Mouse (Mus musculus) liver, embryonic 16.5 days (tissue): ENCODE measurements around the gene Plau. TPM values are rescaled to one million over a fixed set of nuclear protein-coding genes. Genes with fewer than 3 reads are reported as not detected.

Experiments used
- ATAC-seq: fragments of 200-750 bp; cut with Nextera tagmentation; 2 replicates; pipeline ENCODE4 v1.8.0; 2017; ENCODE audit warnings: low read depth, mild to moderate bottlenecking, moderate number of reproducible peaks, moderate library complexity
- H3K27ac ChIP-seq: fragments of 300-500 bp; sonication (generic); 2 replicates; pipeline ENCODE4 v1.5.1; 2014; ENCODE audit warnings: mild to moderate bottlenecking, low read length
- H3K27me3 ChIP-seq: fragments of 300-500 bp; sonication (generic); 2 replicates; pipeline ENCODE4 v1.6.1; 2014; ENCODE audit warnings: low read depth, low read length, mixed read lengths; ENCODE audit not compliant: control insufficient read depth, insufficient read depth
- H3K36me3 ChIP-seq: fragments of 300-500 bp; sonication (generic); 2 replicates; pipeline ENCODE4 v1.6.1; 2014; ENCODE audit warnings: mild to moderate bottlenecking; ENCODE audit not compliant: control insufficient read depth, insufficient read depth
- H3K4me1 ChIP-seq: fragments of 300-500 bp; sonication (generic); 2 replicates; pipeline ENCODE4 v1.6.1; 2014; ENCODE audit warnings: low read depth, low read length, mixed read lengths; ENCODE audit not compliant: control insufficient read depth
- H3K4me2 ChIP-seq: fragments of 300-500 bp; sonication (generic); 2 replicates; pipeline ENCODE4 v1.6.1; 2014; ENCODE audit warnings: low read depth, low read length, mixed read lengths
- H3K4me3 ChIP-seq: fragments of 300-500 bp; sonication (generic); 2 replicates; pipeline ENCODE4 v1.5.1; 2014; ENCODE audit warnings: low read depth, mild to moderate bottlenecking, low read length
- H3K9ac ChIP-seq: fragments of 300-500 bp; sonication (generic); 2 replicates; pipeline ENCODE4 v1.6.1; 2014; ENCODE audit warnings: low read depth, low read length
- H3K9me3 ChIP-seq: fragments of 300-500 bp; sonication (generic); replicated peaks from 2 replicates; pipeline ENCODE4 v1.6.1; 2016; ENCODE audit warnings: low read length; ENCODE audit not compliant: control insufficient read depth
- WGBS: fragments of 180-500 bp; shearing (Covaris S2); extraction: QIAGEN DNeasy Blood & Tissue Kit; methylation state at CpG from one replicate; pipeline ENCODE4 v1.1.7; 2014; ENCODE audit not compliant: insufficient replicate concordance; 5-methylcytosine and 5-hydroxymethylcytosine counted together
- polyA plus RNA-seq: library from polyadenylated mRNA; unstranded; fragments of >200 nt; fragmentation: Nextera tagmentation; extraction: Ambion mirVana; gene quantifications from 2 replicates; pipeline ENCODE4 v1.2.1, GENCODE M21; 2015

Gene Plau
- polyA plus RNA-seq, 1 experiment from 2014 or later = 1.2 TPM

GRCm38 (mm10) chr14:20836905-20837376 lies 481 bp downstream of the Plau start:
- H3K27ac ChIP-seq = no peak overlapping the region
- H3K4me2 ChIP-seq = peak overlapping the region; percentile 65
- peaks cover 4% of the 10 kb centered on the region; the same call in 1 of the 2 replicates for H3K27me3 ChIP-seq
- H3K36me3 ChIP-seq = no peaks in the 10 kb centered on the region
- H3K9me3 ChIP-seq = no peaks in the 10 kb centered on the region
- H3K9ac ChIP-seq = peak overlapping the region; percentile 48
- H3K4me3 ChIP-seq = peak overlapping the region; percentile 54
- no peaks in the 10 kb centered on the region for H3K4me1 ChIP-seq
- WGBS = 3% methylated on average over 10 of the region's 10 CpGs
- peak; percentile 5; the same call in 1 of the 2 replicates for ATAC-seq

DNA sequence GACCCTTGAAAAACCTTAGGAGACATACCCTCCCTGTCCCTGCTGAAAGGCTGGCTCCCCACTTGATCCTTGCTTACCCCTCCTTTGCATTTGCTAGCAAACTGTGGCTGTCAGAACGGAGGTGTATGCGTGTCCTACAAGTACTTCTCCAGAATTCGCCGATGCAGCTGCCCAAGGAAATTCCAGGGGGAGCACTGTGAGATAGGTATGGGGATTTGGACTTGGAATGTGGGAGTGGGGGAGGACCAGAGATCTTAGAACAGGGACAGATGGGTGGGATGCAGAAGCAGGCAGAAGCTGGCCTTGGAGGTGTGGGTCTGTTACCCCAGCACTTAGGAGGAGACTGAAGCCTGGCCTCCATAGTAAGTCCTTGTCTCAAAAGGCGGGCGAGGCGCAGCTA lies 1.2 kb downstream of the Plau start:
- Histone ChIP-seq H3K4me3 (no peak overlapping the region), H3K27ac (no peak overlapping the region), H3K9me3 (no peaks in the 10 kb centered on the region), H3K36me3 (no peaks in the 10 kb centered on the region), H3K9ac (no peak overlapping the region), H3K4me1 (no peaks in the 10 kb centered on the region), H3K27me3 (peaks cover 4% of the 10 kb centered on the region; the same call in 1 of the 2 replicates), H3K4me2 (no peak overlapping the region)
- WGBS = 68% methylated on average over 7 of the region's 7 CpGs
- no peak for ATAC-seq

- Histone ChIP-seq H3K4me1 (no peaks in the 10 kb centered on the region), H3K9ac (no peak overlapping the region), H3K4me3 (no peak overlapping the region), H3K9me3 (no peaks in the 10 kb centered on the region), H3K27me3 (peaks cover 4% of the 10 kb centered on the region; the same call in 1 of the 2 replicates), H3K36me3 (no peaks in the 10 kb centered on the region), H3K4me2 (no peak overlapping the region), H3K27ac (no peak overlapping the region)
- ATAC-seq = no peak
- 56% methylated on average over 2 of the region's 2 CpGs for WGBS
Measured at GRCm38 (mm10) chr14:20841526-20841925, 5.1 kb downstream of the Plau start.

DNA sequence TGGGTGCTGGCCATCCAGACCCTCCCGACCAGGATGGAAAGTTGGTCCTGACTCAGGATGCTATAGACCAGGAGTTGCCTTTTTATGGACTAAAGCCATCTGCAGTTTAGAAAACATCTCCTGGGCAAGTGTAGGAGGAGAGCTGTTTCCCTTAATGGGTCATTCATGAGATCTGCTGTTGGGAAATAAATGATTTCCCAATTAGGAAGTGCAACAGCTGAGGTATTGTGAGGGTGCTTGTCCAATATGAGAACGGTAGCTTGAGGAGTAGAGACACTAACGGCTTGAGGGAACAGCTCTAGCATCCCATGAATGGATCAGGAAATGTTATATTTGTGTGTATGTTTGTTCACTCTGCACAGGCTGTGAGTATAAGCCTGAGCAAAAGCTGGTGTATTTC lies 6.2 kb downstream of the Plau start:
- Histone ChIP-seq H3K36me3 (no peaks in the 10 kb centered on the region), H3K27ac (no peak overlapping the region), H3K4me3 (no peak overlapping the region), H3K4me2 (no peak overlapping the region), H3K4me1 (no peaks in the 10 kb centered on the region), H3K27me3 (peaks cover 2% of the 10 kb centered on the region; the same call in 1 of the 2 replicates), H3K9ac (no peak overlapping the region), H3K9me3 (no peaks in the 10 kb centered on the region)
- ATAC-seq = no peak
- WGBS = 63% methylated on average over 3 of the region's 3 CpGs

GRCm38 (mm10) chr14:20844126-20844525 lies 7.7 kb downstream of the Plau start:
- no peak overlapping the region for H3K27ac ChIP-seq
- 65% methylated on average over 6 of the region's 6 CpGs for WGBS
- no peak overlapping the region for H3K9ac ChIP-seq
- no peak overlapping the region for H3K4me2 ChIP-seq
- ATAC-seq = no peak
- H3K36me3 ChIP-seq = no peaks in the 10 kb centered on the region
- no peaks in the 10 kb centered on the region for H3K4me1 ChIP-seq
- H3K9me3 ChIP-seq = no peaks in the 10 kb centered on the region
- no peak overlapping the region for H3K4me3 ChIP-seq
- no peaks in the 10 kb centered on the region for H3K27me3 ChIP-seq

DNA sequence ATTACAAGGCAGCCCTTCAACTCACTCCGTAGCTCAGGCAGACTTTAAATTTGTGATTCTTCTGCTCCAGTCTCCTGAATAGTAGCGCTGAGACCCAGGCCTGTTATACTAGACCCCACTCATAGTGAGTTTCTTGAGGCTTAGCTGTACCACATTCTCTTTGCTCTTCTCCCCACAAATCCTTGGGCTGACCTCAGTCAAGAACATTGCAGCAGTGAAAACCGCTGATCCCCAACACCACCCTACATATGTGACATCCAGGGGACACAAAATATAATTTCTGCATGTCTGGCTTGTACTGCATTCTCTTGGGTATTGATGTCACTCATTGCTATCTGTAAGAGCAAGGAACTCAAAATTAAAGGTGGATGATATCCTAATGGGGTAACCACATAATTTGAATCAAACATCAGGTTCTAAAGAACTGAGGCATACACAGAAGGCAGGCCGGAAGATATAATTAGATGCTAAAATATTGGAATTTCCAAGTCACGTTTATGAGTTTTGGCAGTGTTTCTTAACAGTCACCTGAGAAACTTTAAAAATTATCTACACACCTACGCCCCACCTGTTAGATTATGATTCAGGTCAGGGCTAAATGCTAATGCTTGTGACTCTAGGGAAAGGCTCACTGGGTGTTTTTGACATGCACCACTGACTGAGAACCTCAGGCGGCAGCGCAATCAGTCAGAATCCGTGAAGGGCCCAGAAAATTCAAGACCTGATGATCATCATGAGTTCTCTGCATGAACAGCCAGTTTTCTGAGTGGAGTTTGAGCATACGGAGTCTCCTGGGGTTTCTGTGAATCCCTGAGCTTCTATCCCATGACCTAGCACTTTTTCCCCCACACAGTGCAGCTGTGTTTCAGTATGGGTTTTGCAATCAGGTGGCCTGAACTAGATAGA lies 8.5 kb downstream of the Plau start:
- Histone ChIP-seq H3K9ac (no peak overlapping the region), H3K36me3 (no peaks in the 10 kb centered on the region), H3K4me1 (no peaks in the 10 kb centered on the region), H3K27me3 (no peaks in the 10 kb centered on the region), H3K9me3 (no peaks in the 10 kb centered on the region), H3K27ac (peak overlapping the region; percentile 60), H3K4me2 (no peak overlapping the region), H3K4me3 (no peak overlapping the region)
- 70% methylated on average over 10 of the region's 10 CpGs for WGBS
- no peak for ATAC-seq

- no peaks in the 10 kb centered on the region for H3K9me3 ChIP-seq
- H3K27ac ChIP-seq = peak overlapping the region; percentile 60
- no peak overlapping the region for H3K9ac ChIP-seq
- H3K4me3 ChIP-seq = no peak overlapping the region
- WGBS = 29% methylated on average over 9 of the region's 9 CpGs
- peak; percentile 43; the same call in 1 of the 2 replicates for ATAC-seq
- H3K36me3 ChIP-seq = no peaks in the 10 kb centered on the region
- H3K27me3 ChIP-seq = no peaks in the 10 kb centered on the region
- no peaks in the 10 kb centered on the region for H3K4me1 ChIP-seq
- H3K4me2 ChIP-seq = peak overlapping the region; percentile 10; the same call in 1 of the 2 replicates
Measured at GRCm38 (mm10) chr14:20845577-20846088, 9.2 kb downstream of the Plau start.

DNA sequence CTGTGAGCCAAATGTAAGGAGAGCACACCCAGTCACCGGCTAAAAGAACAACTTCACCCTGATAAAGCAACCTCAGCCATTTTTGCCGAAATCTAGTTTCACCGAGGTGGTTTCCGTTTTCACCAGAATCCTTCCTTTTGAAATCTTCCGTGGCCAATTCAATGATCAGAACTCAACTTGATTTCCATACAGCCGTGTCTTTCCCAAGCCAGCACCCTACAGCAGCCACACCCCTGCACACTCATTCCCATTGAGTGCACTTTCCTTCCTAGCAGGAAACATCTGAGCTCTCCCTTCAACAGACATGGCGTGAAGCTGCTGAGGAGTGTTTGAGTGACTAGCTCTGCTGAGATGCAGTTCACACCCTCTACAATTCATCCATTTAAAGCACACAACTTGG lies 9.8 kb downstream of the Plau start:
- Histone ChIP-seq H3K4me3 (no peak overlapping the region), H3K4me1 (no peaks in the 10 kb centered on the region), H3K36me3 (no peaks in the 10 kb centered on the region), H3K9me3 (no peaks in the 10 kb centered on the region), H3K9ac (no peak overlapping the region), H3K27me3 (no peaks in the 10 kb centered on the region), H3K27ac (peak overlapping the region; percentile 51), H3K4me2 (0 out of 2 replicates have a peak overlapping the region, but pooled peaks have one; percentile 10)
- no peak for ATAC-seq
- WGBS = 35% methylated on average over 7 of the region's 7 CpGs

GRCm38 (mm10) chr14:20847637-20848129 lies 11.2 kb downstream of the Plau start:
- H3K4me3 ChIP-seq = no peak overlapping the region
- ATAC-seq = no peak
- H3K27me3 ChIP-seq = no peaks in the 10 kb centered on the region
- no peaks in the 10 kb centered on the region for H3K4me1 ChIP-seq
- no peak overlapping the region for H3K4me2 ChIP-seq
- H3K27ac ChIP-seq = no peak overlapping the region
- no peaks in the 10 kb centered on the region for H3K36me3 ChIP-seq
- H3K9ac ChIP-seq = no peak overlapping the region
- no peaks in the 10 kb centered on the region for H3K9me3 ChIP-seq
- WGBS = 63% methylated on average over 3 of the region's 3 CpGs
